Mouse (Mus musculus) thymus, postnatal 14 days (tissue): ENCODE measurements around the gene Fance.

Experiments used
- DNase-seq: peaks from one replicate; pipeline ENCODE4 v3.0.0; 2021

The Fance gene

GRCm38 (mm10) chr17:28313212-28313879 is at the start of gene Fance:
Gene Fance (plus strand): TSS chr17:28313519.
- DNase-seq, result peak; percentile 97

GRCm38 (mm10) chr17:28267251-28267650 is 46.1 kb upstream of the Fance start:
- DNase-seq, result no peak

GRCm38 (mm10) chr17:28270165-28270564 is 43.2 kb upstream of the Fance start:
- peak; percentile 62 for DNase-seq

- no peak for DNase-seq
Measured at GRCm38 (mm10) chr17:28271537-28272266, 41.6 kb upstream of the Fance start.

GRCm38 (mm10) chr17:28272281-28272680 is 41.0 kb upstream of the Fance start:
- DNase-seq, result no peak

- no peak for DNase-seq
Measured at GRCm38 (mm10) chr17:28272837-28273236, 40.5 kb upstream of the Fance start.

GRCm38 (mm10) chr17:28274739-28275138 is 38.6 kb upstream of the Fance start:
- DNase-seq, result peak; percentile 53

- no peak for DNase-seq
Measured at GRCm38 (mm10) chr17:28277226-28277625, 36.1 kb upstream of the Fance start.

- DNase-seq, result no peak
Measured at GRCm38 (mm10) chr17:28277721-28278120, 35.6 kb upstream of the Fance start.

GRCm38 (mm10) chr17:28278156-28278555 is 35.2 kb upstream of the Fance start:
- DNase-seq, result no peak

GRCm38 (mm10) chr17:28279236-28279635 is 34.1 kb upstream of the Fance start:
- no peak for DNase-seq

- DNase-seq, result peak; percentile 38
Measured at GRCm38 (mm10) chr17:28279780-28280422, 33.4 kb upstream of the Fance start.

GRCm38 (mm10) chr17:28280423-28280800 is 32.9 kb upstream of the Fance start:
- DNase-seq, result no peak

- no peak for DNase-seq
Measured at GRCm38 (mm10) chr17:28280831-28281377, 32.4 kb upstream of the Fance start.

GRCm38 (mm10) chr17:28281866-28282441 is 31.4 kb upstream of the Fance start:
- DNase-seq, result no peak

- no peak for DNase-seq
Measured at GRCm38 (mm10) chr17:28283199-28283598, 30.1 kb upstream of the Fance start.

- no peak for DNase-seq
Measured at GRCm38 (mm10) chr17:28286133-28286532, 27.2 kb upstream of the Fance start.

GRCm38 (mm10) chr17:28286964-28287363 is 26.4 kb upstream of the Fance start:
- no peak for DNase-seq

GRCm38 (mm10) chr17:28287578-28287977 is 25.7 kb upstream of the Fance start:
- DNase-seq, result no peak

- peak; percentile 69 for DNase-seq
Measured at GRCm38 (mm10) chr17:28287980-28288379, 25.3 kb upstream of the Fance start.

GRCm38 (mm10) chr17:28290262-28290661 is 23.1 kb upstream of the Fance start:
- DNase-seq, result no peak

GRCm38 (mm10) chr17:28290671-28291070 is 22.6 kb upstream of the Fance start:
- no peak for DNase-seq

- DNase-seq, result no peak
Measured at GRCm38 (mm10) chr17:28291346-28291745, 22.0 kb upstream of the Fance start.
